20 mouse cellular contexts compared by ENCODE assay signal in genomic region chr4:86683746-86684145, GRCm38 (mm10).
"Had no signal": no experiment of that assay in that cellular context is flagged by ENCODE, and none has a peak within 500 bp of the region (broad histone marks: within the 10 kb centered on the region; RNA-seq: fewer than 3 reads in every experiment).

No protein-coding gene starts in this region.

- H3K4me3 ChIP-seq: kidney, embryonic 15.5 days; limb, embryonic 10.5 days; limb, embryonic 13.5 days; liver, embryonic 12.5 days; liver, embryonic 15.5 days; lung, embryonic 15.5 days; neural tube, embryonic 12.5 days; neural tube, embryonic 15.5 days had no signal

- H3K27me3 ChIP-seq: kidney, embryonic 15.5 days; limb, embryonic 13.5 days; liver, embryonic 12.5 days; liver, embryonic 15.5 days; lung, embryonic 15.5 days; neural tube, embryonic 12.5 days; neural tube, embryonic 15.5 days had no signal

- H3K36me3 ChIP-seq: kidney, embryonic 15.5 days; limb, embryonic 10.5 days; limb, embryonic 13.5 days; liver, embryonic 12.5 days; liver, embryonic 15.5 days; lung, embryonic 15.5 days; neural tube, embryonic 12.5 days; neural tube, embryonic 15.5 days had no signal

- DNase-seq: kidney, adult 8-10 months; kidney, postnatal 10 days; kidney, postnatal 36 days; liver; lung, adult 18-20 months; lung, postnatal 14 days; lung, postnatal 4 days; midbrain, embryonic 14.5 days; right cerebral cortex, adult 18-20 months; right cerebral cortex, postnatal 14 days; right cerebral cortex, postnatal 4 days had no signal

- H3K4me2 ChIP-seq: kidney, embryonic 15.5 days; limb, embryonic 13.5 days; liver, embryonic 12.5 days; liver, embryonic 15.5 days; lung, embryonic 15.5 days; midbrain, embryonic 11.5 days; neural tube, embryonic 12.5 days; neural tube, embryonic 15.5 days had no signal
